Mouse (Mus musculus): Measurements from ENCODE around the gene Slc24a3. TPM values are rescaled to one million over a fixed set of nuclear protein-coding genes. Genes with fewer than 3 reads are reported as not detected.
A peak's percentile ranks its signal among the peaks of the same experiment; 100 is the strongest.

Gene Slc24a3
- total RNA-seq, 2 experiments from 2014 or later: 11.6 to 12.0 TPM

GRCm38 (mm10) chr2:145530941-145531353 lies 363.4 kb downstream of the Slc24a3 start:
- DNase-seq (ENCODE audit: low spot score in 2 of 2): no peak

- DNase-seq (ENCODE audit: low spot score in 2 of 2): no peak
Measured at GRCm38 (mm10) chr2:145533086-145533485, 365.5 kb downstream of the Slc24a3 start.

- DNase-seq (ENCODE audit: low spot score in 2 of 2): no peak
Measured at GRCm38 (mm10) chr2:145535307-145535706, 367.8 kb downstream of the Slc24a3 start.

DNA sequence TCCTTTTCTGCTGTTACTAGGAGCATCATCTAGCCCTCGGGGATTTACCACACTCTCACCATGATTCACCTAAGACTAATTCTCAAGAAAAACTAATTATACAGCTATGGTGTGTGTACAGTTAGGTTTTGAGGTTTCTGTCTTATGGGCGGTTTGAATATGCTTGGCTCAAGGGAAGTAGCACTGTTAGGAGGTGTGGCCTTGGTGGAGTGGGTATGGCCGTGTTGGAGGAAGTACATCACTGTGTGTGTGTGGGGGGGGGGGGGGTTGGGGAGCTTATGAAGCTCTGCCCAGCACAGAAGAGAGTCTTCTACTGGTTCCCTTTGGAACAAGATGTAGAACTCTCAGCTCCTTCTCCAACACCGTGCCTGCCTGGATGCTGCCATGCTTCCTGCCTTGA lies 368.2 kb downstream of the Slc24a3 start:
- DNase-seq (ENCODE audit: low spot score in 2 of 2): no peak

- DNase-seq (ENCODE audit: low spot score in 2 of 2): no peak
Measured at GRCm38 (mm10) chr2:145536986-145537385, 369.4 kb downstream of the Slc24a3 start.

GRCm38 (mm10) chr2:145541695-145542094 lies 374.1 kb downstream of the Slc24a3 start:
- DNase-seq (ENCODE audit: low spot score in 2 of 2): no peak

- DNase-seq (ENCODE audit: low spot score in 2 of 2): no peak
Measured at GRCm38 (mm10) chr2:145546071-145546470, 378.5 kb downstream of the Slc24a3 start.

- no peak for DNase-seq (ENCODE audit: low spot score in 2 of 2)
Measured at GRCm38 (mm10) chr2:145554722-145555252, 387.2 kb downstream of the Slc24a3 start.

GRCm38 (mm10) chr2:145555713-145556112 lies 388.2 kb downstream of the Slc24a3 start:
- DNase-seq (ENCODE audit: low spot score in 2 of 2): no peak

- no peak for DNase-seq (ENCODE audit: low spot score in 2 of 2)
Measured at GRCm38 (mm10) chr2:145557361-145557931, 389.9 kb downstream of the Slc24a3 start.

DNA sequence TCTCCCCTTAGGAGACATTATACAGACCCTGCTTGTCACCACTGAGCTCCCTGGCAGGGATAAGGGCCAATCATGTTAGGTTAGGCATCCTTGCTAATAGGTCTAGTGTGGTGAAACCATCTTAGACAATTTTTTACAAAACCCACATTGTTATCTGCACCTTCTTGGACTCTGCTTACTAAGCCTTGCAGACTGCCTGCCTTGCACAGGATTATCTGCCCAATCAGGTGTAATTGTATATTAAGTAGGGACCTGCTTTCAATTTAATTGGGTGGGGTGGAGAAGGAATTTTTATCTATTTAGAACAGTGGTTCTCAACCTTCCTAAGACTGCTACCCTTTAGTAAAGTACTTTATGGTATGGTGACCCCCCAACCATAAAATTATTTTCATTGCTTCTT lies 394.9 kb downstream of the Slc24a3 start:
- DNase-seq (ENCODE audit: low spot score in 2 of 2): no peak

GRCm38 (mm10) chr2:145564596-145564995 lies 397.0 kb downstream of the Slc24a3 start:
- DNase-seq (ENCODE audit: low spot score in 2 of 2): no peak

DNA sequence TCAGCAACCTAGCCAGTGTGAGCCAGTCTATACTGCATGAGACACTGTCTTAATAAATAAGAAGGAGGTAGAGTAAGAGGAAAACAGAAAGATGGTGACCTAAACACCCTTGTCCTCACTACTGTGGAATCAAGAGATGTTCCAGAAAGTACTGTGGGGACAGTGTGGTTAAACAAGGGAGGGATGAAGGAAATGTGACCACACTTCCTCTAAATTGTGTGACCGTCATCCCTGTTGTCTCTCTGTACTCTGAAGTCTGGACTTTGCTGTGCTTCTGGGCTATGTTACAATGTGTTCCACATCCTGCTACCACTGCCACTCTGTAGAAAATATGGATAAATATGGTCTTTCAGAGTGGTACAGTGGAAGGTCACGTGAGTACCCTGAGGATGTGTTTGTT lies 399.4 kb downstream of the Slc24a3 start:
- DNase-seq (ENCODE audit: low spot score in 2 of 2): no peak

GRCm38 (mm10) chr2:145571943-145572342 lies 404.4 kb downstream of the Slc24a3 start:
- no peak for DNase-seq (ENCODE audit: low spot score in 2 of 2)

GRCm38 (mm10) chr2:145574148-145574547 lies 406.6 kb downstream of the Slc24a3 start:
- no peak for DNase-seq (ENCODE audit: low spot score in 2 of 2)

DNA sequence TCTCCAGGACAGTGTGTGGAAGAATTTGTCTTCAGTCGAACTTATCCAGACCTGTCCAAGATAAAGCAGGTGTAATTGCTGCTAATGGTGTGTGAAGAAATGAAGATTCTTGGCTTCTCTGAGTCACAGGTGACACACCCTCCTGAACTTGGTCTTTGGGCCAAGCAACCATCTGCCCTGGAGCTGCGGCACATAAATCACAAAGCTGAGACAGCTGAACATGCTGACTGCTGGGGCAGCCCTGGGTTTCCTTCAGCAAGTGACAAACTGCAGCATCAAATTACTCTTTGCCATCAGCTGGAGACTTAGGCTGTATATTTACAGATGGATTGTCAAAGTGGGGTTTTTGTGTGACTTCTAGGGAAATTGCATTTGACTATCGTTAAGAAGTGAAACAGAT lies 415.5 kb downstream of the Slc24a3 start:
- DNase-seq (ENCODE audit: low spot score in 2 of 2): no peak

DNA sequence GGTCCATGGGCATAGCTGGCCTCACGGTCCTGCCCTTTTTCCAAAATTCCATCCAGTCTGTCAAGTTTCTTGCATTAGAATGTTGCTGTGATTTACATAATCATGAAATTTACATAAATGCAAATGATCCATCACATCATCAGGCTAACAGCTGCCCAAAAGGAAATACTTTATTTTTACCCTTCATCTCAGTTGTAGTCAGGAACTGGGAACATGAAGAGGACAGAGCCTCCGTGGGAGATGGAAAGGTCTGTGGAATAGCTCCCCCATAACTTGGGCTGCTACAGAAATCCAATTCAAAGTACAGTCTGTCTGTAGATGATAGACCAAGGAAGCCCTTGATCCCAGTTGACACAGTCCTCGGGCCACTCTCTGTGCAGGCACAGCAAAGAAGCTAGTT lies 417.9 kb downstream of the Slc24a3 start:
- no peak for DNase-seq (ENCODE audit: low spot score in 2 of 2)

GRCm38 (mm10) chr2:145588009-145588737 lies 420.6 kb downstream of the Slc24a3 start:
- DNase-seq (ENCODE audit: low spot score in 2 of 2): peak in 1 of 2 experiments; percentile 28

GRCm38 (mm10) chr2:145591881-145592280 lies 424.3 kb downstream of the Slc24a3 start:
- no peak for DNase-seq (ENCODE audit: low spot score in 2 of 2)

DNA sequence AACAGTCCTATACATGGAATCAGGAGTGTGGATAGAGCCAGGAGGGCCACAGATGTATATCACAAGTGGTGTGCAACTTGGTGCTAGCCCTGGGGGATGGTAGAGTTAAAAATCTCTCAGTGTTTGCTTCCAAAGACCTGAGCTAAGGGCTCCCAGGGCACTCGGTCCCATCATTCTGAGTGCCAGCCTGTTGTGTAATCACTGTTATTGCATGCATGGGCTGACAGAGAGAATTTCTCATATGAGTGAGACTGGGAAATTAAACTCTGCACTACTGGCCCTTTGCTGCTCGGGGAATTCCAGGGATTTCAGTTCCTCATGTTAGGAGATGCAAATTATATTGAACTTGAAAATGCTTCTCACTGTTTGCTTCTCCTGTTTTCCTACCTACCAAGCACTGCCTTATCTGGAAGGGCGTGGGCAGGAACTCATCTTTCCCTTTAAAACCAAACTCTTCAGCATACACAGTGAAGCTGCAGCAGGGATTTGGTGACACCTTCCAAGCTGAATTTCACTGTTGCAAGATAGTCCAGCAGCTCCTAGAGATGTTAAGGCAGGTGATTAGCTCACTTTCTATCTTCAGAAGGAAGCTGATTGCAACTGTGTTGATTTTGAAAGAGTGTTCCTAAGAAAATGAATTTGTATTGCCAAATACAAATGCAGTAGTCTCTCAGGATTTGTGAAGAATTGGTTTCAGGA lies 426.2 kb downstream of the Slc24a3 start:
- no peak for DNase-seq (ENCODE audit: low spot score in 2 of 2)

DNA sequence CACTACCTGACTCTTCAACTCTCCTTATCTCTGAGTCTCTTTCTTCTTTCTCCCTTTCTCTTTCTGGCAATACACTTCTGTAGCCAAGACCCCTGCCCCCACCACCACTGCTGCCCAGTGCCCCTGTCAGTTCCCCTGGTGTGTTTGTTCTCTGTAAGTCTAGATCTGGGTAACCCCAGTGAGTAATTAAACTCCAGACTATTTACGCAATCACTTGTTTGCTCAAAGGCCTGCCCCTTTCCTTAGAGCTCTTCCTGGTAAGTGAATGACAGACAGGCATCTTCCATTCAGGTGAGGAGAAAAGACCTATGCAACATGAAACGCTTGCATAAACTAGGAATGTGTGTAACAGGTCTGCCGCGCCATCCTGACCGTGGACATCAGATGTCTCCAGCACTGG lies 430.3 kb downstream of the Slc24a3 start:
- no peak for DNase-seq (ENCODE audit: low spot score in 2 of 2)

- DNase-seq (ENCODE audit: low spot score in 2 of 2): no peak
Measured at GRCm38 (mm10) chr2:145607844-145608243, 440.3 kb downstream of the Slc24a3 start.
